Mouse (Mus musculus) skeletal muscle tissue, adult 2 months (tissue): ENCODE data around the gene Plekha5.

Experiments
- DNase-seq: peaks from one replicate; pipeline ENCODE4 v3.0.0-alpha.2; 2012; ENCODE audit warnings: low read depth, low spot score

Gene Plekha5

DNA sequence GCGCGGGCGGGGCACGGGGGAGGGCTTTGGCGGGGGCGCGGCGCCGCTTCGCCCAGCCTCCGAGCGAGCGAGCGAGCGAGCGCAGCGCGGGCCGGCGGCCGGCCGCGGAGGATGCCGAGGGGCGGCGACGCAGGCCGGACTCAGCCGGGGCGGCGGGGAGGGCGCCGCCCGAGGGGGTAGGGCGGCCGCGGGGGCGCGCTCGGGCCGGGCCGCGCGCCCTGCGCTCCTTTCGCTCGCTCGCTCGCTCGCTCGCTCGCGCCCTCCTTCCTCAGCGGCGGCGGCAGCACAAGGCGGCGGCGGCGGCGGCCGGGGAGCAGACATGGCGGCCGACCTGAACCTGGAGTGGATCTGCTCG, at the start of gene Plekha5:
TSS of gene Plekha5 (plus strand) at position 209 of the 355 bp plus-strand sequence.
- peak; percentile 24 for DNase-seq

DNA sequence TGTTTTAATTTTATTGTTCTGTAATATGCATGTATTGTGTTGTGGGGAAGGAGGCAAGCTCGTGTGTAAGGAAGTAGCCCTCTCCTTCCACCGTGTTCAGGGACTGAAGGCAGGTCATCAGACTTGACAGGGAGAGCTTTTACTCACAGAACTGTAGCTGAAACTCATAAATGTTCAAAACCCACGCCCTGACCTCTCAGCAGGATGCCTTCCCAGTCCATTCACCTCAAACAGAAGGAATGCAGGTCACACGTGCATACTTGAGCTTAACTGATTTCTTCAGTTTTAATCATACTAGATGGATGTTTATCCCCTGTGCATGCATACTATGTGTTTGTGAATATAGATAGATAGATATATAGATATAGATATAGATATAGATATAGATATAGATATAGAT, 48.2 kb upstream of the Plekha5 start:
- no peak for DNase-seq

DNA sequence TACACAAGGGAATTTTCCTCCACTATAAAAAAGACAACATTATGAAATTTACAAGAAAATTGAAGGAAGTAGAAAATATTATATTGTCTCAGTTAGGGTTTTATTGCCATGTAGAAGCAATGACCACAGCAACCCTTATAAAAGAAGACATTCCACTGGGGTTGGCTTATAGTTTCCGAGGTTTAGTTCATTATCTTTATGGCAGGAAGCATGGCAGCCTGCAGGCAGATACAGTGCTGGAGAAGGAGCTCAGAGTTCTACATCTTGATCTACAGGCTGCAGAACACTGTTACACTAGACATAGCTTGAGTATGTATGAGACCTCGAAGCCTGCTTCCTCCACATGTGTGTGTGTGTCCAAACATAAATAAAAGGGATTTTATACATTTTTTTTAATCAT, 43.3 kb upstream of the Plekha5 start:
- DNase-seq, result no peak

DNA sequence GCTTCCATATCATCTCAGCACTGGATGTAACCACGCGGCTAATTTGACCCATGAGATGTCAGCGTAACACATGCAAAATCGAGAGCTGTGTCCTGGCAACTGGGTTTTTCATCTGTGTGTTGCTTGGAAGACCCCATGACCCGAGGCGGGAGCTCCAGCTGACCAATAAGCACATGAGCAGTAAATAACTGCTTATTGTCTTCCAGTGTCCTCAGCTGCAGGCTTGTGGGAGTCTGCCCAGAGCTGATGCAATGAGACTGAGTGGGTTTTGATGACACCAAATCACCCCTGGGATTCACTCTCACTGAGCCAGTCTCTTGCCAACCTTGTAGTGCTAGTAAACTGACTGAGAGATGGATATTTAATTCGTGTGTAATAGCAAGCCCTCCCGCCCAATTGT, 42.7 kb upstream of the Plekha5 start:
- DNase-seq, result peak; percentile 19

DNA sequence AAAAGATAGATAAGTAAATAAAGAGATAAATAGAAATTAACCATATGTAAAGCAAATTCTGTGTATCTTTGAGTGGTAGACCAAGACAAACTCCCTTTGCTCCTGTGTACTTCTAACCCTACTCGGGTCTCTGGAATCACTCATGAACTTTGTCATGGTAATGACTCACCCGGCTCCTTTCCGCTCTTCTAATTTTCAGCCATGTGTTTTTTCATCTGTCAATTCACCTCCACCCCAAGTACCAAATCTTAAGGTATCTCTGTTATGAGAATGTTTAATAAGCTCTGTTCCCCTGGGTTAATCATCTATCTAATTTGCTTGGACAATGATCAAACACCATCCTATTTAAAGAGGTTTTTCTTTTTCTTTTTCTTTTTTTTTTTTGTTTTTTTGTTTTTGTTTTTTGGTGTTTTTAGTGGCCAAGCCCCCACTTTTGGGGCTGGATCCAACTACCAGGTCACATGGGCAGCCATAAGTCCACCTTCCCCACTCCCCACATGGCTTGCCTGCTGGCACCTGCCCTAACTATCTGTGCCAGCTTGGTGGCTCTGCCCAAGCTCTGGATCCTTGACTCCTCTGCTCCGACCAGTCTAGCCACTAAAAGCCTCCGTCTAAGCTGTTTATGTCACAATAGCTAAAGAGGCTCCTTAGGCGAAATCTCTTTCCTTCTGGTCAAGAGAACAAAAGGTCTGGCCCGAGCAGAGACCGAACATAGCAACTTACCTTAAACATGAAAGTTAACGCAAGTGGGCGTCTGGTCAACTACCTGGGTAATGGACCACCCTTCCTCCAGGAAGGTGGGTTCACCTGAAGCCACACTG, 40.1 kb upstream of the Plekha5 start:
- no peak for DNase-seq

DNA sequence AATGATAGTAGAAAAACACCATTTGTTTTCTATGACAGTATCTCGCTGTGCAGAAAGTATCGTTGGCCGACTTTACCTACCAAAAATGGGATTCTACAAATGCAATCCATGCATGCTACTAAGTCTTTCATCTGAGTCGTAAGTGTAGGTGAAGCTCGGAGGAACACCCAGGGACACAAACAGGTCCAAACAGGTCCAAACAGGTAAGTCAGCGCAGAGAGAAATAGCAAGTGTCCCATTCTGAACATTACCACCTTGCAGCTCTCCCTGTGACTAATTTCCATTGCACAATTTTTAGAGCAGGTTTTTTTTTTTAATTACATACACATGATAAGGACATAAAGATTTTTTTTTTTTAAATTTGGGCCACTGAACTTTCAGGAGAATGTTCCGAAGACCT, 27.2 kb upstream of the Plekha5 start:
- no peak for DNase-seq

DNA sequence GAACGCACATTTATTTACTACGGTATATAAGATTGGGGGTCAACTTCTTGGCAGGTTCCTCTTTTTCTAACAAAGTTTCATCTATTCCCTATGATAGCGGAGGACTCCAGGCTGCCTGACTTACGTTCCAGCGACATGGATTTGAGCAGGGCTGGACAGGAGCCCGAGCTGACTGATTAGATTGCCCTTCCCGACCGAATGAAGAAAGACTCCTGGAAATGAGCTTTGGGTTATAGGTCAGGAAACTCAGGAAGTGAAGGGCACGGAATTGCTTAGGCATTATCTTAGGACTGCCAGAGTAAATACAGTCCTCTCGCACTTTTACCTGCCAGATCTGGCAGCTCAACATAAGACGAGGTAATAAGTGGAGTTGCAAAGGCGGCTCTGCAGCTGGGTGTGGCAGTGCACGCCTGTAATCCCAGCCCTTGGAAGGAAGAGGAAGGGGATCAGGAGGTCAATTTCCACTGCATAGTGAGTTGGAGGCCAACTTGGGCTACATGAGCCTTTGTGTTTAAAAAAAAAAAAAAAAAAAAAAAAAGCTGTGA, 21.0 kb upstream of the Plekha5 start:
- DNase-seq, result no peak

DNA sequence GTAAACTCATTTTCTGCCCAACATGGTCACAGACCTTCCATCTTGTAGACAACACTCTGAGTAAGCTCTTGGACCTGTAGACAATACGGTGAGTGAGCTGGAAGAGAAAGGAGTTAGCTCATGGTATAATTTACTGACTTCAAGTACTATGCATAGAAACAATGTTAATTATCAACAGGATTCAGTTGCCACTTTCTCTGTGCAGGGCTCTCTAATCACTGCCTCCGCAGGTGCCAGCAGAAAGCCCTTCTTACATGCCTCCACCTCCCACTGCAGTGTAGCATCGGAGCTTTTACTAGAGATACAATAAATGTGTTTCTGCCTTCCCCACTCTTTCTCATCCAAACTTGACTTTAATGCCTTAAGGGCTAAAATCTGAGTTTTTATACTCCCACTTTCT, 11.9 kb upstream of the Plekha5 start:
- no peak for DNase-seq

DNA sequence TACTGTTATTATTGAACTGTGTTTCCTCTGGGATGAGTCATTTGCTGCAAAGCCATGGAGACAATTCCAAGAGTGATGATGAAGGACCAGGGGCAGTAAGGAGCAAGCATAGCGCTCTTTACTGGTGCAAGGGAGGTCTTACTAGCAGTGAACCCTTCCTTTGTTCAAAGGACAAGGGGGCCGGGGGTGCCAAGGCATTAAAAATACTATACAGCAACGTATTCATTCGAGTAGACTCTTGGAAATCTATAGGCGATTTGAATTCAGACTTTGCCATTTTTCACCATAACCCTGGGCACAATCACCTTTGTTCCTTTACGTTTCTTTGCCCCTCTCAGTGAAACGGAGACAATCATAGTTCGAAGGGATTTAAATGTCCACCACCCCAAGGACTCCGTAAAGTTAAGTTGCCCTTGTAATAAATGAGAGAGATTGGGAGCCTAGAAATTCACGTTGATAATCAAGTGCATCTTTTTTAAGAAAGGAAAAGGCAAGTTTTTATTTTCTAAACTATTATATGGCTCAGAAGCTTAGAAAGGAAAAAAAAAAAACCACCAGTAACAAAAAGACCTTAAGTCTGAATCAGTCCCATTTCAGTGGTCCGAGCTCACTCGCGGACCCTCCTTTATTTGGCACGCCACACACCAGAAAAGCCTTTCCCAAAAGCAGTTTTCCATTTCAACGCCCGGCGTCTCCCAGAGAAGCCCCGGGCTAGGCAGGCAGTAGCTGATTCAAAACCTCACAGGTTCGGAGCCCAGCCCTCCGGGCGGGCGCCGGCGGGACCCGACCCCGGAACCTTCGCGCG, 611 bp upstream of the Plekha5 start:
- DNase-seq, result peak; percentile 22

DNA sequence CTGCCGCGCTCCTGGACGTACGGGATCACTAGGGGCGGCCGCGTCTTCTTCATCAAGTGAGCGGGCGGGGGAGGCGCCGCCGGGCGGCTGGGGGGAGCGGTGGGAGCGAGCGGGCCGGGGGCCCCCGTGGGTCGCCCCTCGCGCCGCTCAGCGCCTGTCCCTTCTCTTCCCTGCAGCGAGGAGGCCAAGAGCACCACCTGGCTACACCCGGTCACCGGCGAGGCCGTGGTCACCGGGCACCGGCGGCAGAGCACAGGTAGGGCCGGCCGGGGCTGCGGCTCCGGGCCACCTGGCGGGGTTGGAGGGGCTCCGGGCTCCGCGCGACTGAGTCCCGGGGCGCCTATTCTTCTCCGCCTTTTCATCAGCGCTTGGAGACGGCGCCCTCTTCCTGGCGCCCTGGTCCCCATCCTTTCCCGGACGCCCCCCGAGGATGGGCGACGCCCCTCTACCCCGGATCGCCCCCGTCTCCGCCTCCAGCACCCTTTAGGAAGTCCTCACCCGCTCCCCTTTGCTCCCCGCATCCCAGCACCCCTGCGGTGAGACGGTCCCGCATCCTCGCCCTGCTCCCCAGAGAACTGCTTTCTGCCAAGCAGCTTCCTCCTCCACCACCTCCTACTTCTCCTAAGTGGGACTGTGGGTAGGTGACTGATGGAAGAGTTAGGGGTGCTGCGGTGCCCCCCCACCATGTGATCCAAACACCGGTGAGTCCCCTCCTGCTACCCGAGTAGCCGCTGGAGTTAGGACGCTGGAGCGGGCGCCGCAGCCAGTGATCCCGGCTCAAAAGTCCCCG, 542 bp downstream of the Plekha5 start:
- DNase-seq, result no peak

DNA sequence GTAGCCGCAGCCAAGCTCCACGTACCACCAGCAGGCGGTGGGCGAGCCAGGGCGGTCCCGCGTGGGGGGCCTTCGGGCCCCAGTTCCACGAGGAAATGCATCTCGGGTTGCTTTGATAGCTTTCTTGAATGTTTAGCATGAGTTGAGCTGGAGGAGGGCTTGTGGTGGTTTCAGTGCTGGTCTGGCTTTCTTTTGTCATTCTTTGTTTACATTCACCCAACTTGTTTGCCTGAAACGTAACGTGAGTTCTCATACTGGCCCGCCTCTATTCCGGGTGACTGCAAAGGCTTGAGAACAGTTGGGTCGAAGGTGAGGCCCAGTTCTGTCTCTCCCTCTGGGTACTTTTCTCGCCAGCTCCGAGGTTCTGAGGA, 1.1 kb downstream of the Plekha5 start:
- no peak for DNase-seq

DNA sequence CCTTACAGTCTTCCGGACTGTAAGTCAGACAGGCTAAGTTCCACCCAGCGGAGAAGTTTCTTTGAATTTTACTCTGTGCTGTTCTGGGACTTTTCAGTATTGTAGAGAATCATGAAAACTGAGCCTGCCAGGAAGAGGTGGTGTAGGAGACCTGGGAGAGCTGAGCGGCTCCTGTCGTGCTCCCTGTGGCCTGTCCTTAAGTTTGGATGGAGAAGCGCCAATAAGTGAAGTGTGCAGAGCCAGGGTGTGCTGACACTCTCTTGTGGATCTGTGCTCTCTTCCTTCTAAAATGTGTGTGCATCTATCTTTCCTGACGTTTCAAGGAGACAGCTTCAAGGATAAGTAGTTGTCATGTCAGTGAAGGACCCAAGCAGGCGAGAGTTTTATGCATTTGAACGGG, 5.4 kb downstream of the Plekha5 start:
- DNase-seq, result no peak

DNA sequence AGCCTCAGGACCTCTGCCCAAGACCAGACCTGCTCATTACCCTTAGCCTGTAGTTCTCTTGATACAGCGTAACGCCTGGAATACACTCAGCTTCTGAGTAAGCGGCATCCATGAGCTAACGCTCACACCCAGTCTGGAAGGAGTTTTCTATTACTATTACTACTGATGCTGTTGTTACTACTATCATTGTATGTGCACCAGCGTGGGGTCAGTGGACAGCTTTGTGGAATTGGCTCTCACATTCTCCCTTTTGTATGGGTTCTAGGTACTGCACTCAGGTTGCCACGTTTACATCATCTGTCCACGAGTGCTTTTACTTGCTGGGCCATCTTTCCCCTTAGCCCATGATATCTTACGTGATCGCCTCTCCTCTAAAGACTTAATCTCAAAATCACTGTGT, 8.5 kb downstream of the Plekha5 start:
- no peak for DNase-seq

DNA sequence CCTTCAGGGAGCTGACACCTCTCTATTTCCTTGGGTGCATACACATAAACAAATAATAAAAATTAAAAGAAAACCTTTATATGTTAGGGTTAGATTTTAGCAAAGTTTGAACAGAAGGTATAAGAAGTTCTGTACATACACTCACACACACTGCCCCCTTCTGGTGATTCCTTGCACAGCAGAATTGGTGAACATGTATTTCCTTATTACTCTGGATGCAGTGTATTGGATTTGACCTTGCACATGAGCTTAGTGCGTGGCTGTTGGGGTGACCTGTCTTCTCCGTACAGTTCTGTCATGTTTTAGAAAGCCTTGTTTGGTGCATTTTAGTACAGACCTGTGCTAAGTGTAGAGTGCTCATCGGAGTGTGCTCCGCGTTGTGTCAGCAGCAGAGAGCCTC, 19.5 kb downstream of the Plekha5 start:
- DNase-seq, result peak; percentile 36

DNA sequence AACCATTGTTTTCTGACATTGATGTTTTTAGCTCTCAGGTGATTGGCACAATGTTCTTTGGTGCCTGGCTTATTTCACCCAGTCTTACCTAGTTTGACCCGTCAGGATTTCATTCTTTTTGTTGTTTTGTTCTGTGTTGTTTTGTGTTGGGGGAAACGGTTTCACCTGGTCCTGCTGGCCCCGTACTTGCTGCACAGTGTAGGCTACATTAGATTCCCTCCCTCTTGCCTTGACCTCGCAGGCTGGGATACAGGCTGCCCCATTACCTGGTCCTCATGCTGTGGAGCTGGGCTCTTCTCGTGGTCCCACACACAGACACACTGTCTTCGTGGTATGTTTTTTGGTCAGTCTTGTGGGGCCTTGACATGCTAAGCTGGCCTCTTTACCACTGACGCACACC, 20.3 kb downstream of the Plekha5 start:
- DNase-seq, result no peak

DNA sequence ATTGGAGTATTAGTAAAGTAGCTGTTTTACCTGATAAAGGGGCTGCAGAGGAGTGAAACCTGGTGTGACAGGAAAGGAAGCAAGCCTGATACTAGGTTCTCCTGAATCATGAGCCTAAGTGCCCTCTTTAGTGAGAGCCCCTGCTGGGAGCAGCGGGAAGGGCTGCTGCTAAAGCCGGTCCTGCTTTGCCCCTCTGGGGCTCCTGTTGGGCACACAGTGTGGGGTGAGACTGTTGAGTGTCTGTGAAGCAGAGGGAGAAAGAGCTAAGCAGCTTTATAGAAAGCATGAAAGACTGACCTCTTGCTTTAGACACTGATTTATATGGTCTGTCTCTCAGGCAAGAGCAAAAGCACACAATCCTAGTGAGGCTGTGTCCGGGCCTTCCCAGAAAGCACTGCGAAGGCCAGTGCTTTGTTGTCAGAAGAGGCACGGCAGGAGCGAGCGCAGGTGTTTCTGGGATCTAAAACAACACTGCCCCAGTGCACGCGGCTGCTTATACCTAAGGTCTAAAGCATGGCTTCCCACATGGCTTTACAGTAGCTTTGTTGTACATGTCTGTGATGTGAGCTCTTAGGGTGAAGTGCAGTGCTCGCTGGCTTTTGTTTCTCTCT, 21.1 kb downstream of the Plekha5 start:
- DNase-seq, result no peak

DNA sequence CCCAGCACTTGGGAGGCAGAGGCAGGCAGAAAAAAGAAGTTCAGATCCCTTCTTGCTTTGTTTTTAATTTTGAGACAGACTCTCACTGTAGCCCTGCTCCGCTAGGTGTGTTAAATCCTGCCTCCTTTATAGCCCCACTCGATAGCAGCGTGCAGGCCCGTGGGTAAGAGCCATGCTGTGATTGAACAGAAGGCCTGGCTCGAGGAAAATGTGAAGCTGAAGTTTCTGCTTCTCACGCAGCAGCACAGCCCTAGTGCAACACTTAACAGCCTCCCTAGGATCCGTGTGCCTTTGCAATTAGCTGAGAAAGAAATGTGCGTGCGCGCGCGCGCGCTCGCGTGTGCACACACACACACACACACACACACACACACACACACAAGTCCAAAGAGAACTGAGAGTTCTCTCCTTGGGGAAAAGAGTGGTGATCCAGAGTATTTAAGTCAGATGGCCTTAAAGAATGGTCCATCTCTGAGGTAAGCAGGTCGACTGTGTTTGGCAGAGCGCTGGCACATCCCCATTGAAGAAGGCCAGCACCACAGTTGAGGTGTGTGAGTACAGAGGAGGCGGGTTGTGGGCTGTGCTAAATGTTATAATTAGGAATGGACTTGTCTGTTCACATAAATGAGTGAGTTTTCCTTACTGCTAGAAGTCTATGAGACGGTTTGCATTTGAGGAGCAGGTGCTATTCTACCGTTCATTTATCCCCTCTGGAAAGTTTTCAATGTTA, 24.3 kb downstream of the Plekha5 start:
- no peak for DNase-seq

DNA sequence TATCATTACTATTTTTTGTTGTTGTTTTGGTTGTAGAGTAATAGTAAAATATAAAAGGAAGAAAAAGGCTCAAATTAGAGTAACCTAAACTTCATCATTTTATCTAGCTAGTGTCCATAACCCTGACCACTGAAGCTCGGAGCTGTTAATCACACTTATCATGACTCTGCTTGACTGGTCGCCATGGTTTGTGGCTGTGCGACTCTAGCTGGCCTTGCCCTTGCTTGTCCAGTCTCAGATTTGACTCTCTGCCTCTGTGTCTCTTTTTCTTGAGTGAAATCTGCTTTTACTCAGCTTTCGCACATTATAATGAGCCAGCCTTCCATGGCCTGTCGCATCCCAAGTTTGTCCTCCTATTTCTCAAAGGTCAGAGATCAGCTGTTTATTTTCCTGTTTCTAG, 26.8 kb downstream of the Plekha5 start:
- DNase-seq, result no peak

DNA sequence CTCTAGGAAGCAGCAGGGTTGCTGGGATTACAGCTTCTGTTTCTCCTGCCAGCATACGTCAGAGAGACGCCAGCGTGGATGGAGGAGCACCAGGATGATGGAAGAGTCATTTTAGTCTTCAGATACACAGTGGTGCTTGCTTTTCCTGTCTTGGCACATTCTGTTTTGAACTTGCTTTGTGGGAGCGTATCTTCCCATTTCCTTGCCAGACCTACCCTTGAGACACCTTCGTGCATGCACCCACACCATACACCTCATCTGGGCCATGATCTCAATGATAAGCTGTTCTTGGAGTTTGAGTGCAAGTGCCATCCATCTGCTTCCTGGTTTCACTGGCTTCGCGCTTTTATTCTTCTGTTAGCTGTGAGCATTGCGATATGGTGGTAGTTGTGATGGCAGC, 28.9 kb downstream of the Plekha5 start:
- no peak for DNase-seq

DNA sequence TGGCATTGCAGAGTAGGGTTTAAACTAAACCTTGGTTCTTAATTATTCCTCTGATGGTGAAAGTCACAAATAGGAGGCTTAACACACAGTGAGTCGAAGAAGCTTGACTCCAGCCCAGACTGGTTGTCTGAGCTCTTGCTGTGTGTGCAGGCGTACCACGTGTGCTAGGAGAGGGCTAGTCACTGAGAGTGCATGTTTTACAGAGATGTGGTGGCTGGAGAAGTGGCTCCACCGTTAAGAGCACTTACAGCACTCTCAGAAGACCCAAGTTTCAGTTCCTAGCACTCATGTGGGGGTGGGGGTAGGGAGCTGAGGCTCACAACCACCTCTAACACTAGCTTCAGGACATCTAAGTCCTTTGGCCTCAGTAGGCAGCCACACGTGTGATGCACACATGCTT, 29.6 kb downstream of the Plekha5 start:
- DNase-seq, result no peak

DNA sequence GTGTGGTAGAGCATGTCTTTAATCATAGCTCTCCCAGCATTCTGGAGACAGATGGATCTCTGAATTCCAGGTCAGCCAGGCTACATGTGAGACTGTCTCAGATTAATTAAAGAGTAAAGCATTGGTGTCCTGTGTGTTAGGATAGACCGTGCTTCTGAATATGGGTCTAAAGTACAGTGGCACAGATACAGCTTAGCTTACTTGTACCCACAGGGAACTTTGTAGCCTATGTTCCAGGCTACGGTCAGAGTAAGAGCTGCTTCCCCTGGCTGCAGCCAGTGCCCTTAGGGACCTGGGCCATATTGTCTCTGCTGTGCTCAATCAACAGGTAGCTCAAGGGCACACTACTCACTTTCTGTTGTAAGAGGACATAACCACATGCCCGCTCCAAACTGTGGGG, 30.5 kb downstream of the Plekha5 start:
- DNase-seq, result no peak
